Mouse (Mus musculus) A20 (cell line): Measurements from ENCODE around the gene Fosl1.
"Not testable (repeated sequence)": the region's sequence is repeated elsewhere in the genome, so short reads cannot be mapped to it uniquely, and the experiment has no call there.

Experiments
- DNase-seq: peaks from one replicate; pipeline ENCODE4 v3.0.0-alpha.2; 2011; ENCODE audit warnings: low read depth, low spot score

Fosl1 gene

GRCm38 (mm10) chr19:5447515-5448353, at the start of gene Fosl1:
Gene Fosl1 (plus strand): TSS chr19:5447547.
- DNase-seq = peak; percentile 82

DNA sequence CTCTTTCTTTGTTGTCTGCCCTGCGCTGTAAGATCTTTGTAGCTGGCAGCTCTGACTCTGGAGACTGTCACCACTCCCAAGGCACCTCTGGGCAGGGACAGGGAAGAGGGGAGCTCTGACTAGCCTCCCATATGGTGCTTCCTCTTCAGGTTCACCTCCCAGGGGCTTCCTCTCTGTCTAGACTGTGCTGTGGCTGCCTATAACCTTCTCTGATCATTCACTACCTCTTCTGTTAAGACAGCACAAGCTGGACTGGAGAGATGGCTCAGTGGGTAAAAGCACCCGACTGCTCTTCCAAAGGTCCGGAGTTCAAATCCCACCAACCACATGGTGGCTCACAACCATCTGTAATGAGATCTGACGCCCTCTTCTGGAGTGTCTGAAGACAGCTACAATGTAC, 46.3 kb upstream of the Fosl1 start:
- DNase-seq = not testable (repeated sequence)

DNA sequence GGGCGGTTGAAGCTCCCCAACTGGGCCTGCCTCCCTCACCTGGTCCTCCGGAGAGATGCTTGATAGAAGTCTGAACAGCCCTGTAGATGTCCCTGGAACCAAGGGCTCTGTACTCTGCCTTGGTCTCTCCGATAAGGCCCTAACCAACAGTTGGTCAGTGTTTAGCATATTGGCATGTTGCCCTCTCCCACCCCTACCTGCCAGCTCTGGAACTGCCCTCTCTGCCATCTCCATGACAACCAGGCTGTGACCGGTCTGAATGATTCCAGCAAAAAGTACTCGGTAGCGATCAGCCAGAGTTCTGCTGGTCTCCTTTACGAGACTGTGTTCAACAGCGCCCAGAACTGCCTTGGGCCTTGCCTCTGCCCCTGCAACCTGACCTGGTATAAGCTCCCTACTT, 45.1 kb upstream of the Fosl1 start, which contains the start of gene Tsga10ip:
Gene Tsga10ip, minus strand, starts transcription at position 234 of the 400 bp plus-strand sequence.
- DNase-seq = no peak

DNA sequence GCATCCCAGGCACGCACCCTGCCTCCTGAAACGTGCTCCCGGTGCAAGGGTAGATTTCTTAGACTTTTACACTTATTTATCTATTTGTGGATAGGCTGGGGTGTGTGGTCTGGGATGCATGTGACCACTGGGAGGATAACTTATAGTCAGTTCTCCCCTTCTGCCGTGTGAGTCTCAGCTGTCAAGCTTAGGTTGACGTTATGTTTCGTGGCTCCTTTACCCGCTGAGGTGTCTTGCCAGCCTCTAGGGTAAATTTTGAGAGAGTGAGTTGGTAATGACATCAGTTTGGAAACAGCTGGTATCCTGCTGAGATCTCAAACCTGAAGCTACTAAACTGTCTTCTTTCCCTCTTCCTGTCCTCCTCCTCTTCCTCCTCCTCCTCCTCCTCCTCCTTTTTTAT, 41.4 kb upstream of the Fosl1 start:
- DNase-seq = no peak

- DNase-seq = not testable (repeated sequence)
These were observed 40.7 kb upstream of the Fosl1 start for GRCm38 (mm10) chr19:5406531-5407126.

GRCm38 (mm10) chr19:5407133-5407532, 40.2 kb upstream of the Fosl1 start:
- DNase-seq = peak; percentile 67

DNA sequence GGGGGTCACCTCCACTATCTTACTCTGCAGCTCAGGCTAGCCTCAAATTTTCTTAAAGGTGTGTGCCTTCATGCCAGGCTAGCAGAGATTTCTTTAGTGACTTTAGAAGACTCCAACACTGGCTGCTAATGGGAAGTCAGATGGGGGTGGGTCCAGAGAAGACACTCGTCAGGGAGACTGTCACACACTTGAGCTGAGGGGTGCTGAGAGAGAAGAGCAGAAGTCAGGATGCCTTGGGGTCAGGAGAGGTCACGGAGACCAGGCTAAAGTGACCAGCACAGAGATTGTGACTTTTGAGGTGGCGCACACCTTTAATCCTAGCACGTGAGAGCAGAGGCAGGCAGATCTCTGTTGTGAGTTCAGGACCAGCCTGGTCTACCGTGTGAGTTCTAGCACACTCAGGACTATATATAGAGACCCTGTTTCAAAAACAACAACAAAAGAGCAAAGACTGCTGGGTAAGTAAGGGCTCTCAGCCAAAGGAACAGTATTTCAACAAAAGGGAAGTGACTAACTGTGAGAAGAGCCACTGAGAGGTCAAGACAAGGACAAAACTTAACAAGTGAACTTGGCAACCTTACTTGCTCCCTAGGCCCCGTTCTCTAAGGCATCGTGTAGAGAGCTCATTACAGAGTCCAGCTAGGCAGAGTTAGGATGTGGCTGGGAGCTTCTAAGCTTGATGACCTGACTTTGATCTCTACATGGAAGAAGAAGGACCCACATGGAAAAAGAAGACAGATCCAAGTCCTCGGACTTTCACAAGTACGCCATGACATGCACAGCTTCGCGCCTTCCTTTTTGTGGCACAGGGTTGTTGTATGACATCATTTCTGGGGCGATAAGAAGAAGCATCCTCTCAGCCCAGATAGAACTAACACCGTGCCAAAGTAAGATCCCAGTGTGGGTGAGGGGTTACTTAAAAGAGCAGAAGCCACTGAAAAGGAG, 39.0 kb upstream of the Fosl1 start:
- DNase-seq = peak; percentile 47

- no peak for DNase-seq
These were observed 38.3 kb upstream of the Fosl1 start for GRCm38 (mm10) chr19:5409068-5409467.

- DNase-seq = no peak
These were observed 36.7 kb upstream of the Fosl1 start for GRCm38 (mm10) chr19:5410641-5411040.

GRCm38 (mm10) chr19:5411961-5412360, 35.4 kb upstream of the Fosl1 start:
- no peak for DNase-seq

DNA sequence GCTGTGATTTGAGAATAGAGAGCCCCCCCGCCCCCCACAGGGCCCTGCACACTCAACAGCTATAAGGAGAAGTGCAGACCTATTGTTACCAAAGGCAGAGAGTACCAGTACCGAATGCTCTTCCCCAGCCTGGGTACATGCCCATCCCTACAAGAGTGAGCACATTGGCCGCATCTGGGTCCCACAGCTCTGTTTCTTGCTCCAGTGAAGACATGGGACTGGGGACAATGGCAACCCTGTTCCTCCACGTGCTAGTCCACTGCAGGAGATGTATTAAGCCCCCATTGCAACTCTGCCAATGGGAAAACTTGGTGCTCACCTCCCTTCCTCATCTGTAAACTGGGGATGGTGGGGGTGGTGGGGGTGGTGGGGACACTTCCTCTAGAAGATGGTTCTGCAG, 33.5 kb upstream of the Fosl1 start:
- no peak for DNase-seq

DNA sequence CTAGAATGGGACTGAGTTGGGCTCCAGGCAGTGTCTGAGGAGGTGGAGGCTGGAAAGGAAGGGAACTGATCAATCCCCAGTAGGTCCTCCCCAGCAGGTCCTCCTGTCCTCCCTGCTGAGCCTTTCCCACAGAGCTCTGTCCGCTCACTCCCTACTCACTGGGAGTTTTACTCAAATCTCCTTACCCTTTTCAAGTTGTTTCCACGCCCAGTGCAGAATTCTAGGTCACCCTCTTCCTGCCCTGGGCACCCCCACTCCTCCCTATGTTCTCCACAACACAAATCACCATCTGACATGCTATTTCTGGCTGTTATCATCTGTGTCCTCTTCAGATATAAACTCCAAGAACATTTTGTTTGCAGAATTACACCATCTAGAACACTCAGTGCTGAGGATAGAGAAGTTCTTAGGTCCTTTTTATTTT, 32.8 kb upstream of the Fosl1 start:
- DNase-seq = no peak

DNA sequence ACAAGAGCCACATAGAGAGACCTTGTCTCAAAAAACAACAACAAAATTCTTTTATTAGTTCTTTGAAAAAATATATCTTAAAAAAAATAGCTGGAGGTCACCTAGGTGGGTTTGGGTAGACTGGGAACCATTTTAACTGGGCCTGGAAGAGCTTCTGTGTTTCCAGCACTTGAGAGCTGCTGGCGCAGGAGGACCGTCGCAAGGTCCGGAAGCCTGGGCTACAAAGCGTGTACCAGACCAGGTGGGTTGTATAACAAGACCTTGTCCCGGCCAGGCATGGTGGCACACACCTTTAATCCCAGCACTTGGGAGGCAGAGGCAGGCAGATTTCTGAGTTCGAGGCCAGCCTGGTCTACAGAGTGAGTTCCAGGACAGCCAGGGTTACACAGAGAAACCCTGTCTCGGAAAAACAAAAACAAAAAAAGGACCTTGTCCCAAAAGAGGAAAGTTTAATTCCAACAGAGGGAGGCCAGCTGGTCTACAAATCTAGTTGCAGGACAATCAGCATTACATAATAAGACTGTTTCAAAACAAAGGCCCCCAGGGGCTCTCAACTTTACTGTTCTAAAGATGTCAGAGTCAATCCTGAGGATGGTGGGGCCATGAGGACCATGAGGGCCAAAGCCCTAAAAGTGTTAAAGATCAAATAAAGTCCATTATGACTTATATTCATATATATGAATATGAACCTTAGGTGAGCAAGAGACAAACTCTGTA, 28.4 kb upstream of the Fosl1 start:
- DNase-seq = no peak

- no peak for DNase-seq
These were observed 27.7 kb upstream of the Fosl1 start for GRCm38 (mm10) chr19:5419630-5420029.

GRCm38 (mm10) chr19:5420579-5420978, 26.8 kb upstream of the Fosl1 start:
- no peak for DNase-seq

GRCm38 (mm10) chr19:5421784-5422183, 25.6 kb upstream of the Fosl1 start:
- no peak for DNase-seq

DNA sequence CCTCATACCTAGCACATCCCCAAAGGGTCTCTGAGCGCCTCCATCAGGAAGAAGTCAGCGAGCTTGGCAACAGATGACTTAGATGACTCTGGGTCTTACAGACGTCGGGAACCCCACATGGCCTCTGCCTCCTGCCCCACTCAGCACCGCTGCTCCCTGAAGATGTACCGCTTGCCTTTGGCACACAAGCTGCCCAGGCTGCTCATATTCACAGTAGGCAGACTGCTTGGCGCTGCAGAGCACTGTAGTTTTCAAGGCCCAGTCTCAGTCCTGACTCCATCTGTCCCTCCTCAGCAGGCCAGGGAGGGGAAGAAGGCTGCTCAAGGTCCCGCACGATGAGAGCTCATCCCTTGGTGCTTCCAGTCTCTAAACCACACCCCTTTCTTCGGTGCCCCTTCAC, 25.1 kb upstream of the Fosl1 start:
- DNase-seq = no peak

GRCm38 (mm10) chr19:5422895-5423443, 24.4 kb upstream of the Fosl1 start:
- DNase-seq = no peak

DNA sequence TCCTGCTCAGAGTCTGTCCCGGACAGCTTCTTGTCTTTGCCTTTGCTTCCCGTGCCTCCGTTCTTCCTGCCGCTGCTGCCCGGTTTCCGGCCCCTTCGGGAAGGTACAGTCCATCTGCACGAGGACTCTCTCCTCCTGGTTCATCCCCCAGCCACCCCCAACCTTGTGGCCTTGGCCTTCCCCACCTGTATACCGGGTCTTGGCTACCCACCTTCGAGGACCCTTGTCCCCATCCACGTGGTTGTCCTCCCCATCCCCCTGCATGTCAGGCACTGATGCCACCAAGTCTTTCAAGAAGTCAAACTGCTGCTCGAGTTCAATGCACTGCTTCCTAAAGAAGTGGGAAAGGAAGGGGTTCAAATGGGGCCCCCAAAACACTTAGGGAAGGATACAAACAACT, 23.8 kb upstream of the Fosl1 start:
- DNase-seq = no peak

DNA sequence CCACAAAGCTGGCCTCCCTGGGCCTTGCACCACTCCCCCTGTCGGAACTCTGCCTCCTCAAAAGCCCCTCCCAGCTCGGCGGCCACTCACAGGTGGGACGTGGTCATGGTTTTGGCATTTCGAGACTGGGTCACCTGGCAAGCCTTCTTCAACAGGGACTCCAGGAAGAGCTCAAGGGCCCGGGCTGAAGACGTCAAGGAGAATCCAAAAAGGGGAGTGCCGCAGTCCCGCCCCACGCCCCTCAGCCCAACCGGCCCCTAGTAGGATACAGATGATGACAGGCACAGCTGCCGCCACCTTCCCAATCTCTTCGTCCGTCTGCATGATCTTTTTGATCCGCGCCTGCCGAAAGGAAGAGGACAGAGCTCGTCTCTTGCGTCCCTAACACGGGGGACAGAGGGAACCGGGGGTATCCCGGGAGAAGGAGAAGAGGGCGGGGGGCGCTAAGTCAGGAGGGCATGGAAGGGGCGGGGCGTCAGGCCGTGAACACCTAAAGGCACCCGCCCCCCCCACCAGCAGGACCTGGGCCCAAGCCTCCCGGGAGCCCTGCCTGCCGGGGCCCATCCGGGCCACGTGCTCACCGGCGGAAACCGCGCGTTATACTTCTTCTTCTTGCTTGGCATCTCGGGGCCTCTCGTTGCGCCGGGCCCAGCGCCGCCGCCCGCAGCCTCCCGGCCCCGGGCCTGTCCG, 23.1 kb upstream of the Fosl1 start:
- peak; percentile 87 for DNase-seq
